Mouse (Mus musculus): Measurements from ENCODE around the gene Rab40c. TPM values are rescaled to one million over a fixed set of nuclear protein-coding genes. Genes with fewer than 3 reads are reported as not detected.

Gene Rab40c
- 19.1 TPM for total RNA-seq (2023)

GRCm38 (mm10) chr17:25919144-25919785 lies at the start of gene Rab40c:
TSS of gene Rab40c (minus strand) at chr17:25919727.

GRCm38 (mm10) chr17:25951803-25952623 lies 32.5 kb upstream of the Rab40c start, which contains the start of gene A930017K11Rik:
TSS of gene A930017K11Rik (minus strand) at chr17:25952565.

GRCm38 (mm10) chr17:25944366-25945163 lies 25.0 kb upstream of the Rab40c start, which contains the start of the genes Pigq and Nhlrc4:
TSS of gene Pigq (minus strand) at chr17:25944936.
TSS of gene Nhlrc4 (minus strand) at chr17:25944961.

GRCm38 (mm10) chr17:25880196-25880910 lies 39.2 kb downstream of the Rab40c start, which contains the start of gene Wfikkn1:
TSS of gene Wfikkn1 (minus strand) at chr17:25880858.

GRCm38 (mm10) chr17:25874721-25875170 lies 44.8 kb downstream of the Rab40c start, which contains the start of gene Mettl26:
TSS of gene Mettl26 (plus strand) at chr17:25875074.

GRCm38 (mm10) chr17:25868601-25869191 lies 50.8 kb downstream of the Rab40c start, which contains the start of gene Mcrip2:
TSS of gene Mcrip2 (minus strand) at chr17:25868764.

GRCm38 (mm10) chr17:25860832-25861703 lies 58.5 kb downstream of the Rab40c start, which contains the start of gene Wdr90:
TSS of gene Wdr90 (minus strand) at chr17:25861501.

GRCm38 (mm10) chr17:25844396-25844901 lies 75.1 kb downstream of the Rab40c start, which contains the start of gene Rhot2:
TSS of gene Rhot2 (minus strand) at chr17:25844851.

GRCm38 (mm10) chr17:25841117-25841880 lies 78.2 kb downstream of the Rab40c start, which contains the start of gene Gm20683:
TSS of gene Gm20683 (minus strand) at chr17:25841763.

GRCm38 (mm10) chr17:25837076-25837410 lies 82.5 kb downstream of the Rab40c start, which contains the start of gene Rhbdl1:
TSS of gene Rhbdl1 (minus strand) at chr17:25837295.

GRCm38 (mm10) chr17:25833291-25833663 lies 86.2 kb downstream of the Rab40c start, which contains the start of gene Stub1:
TSS of gene Stub1 (minus strand) at chr17:25833404.

Other genes with a start within 250 kb of the Rab40c start
- gene Gng13, start 202.6 kb downstream of the Rab40c start, total RNA-seq (2023), result not detected
- 6.9 TPM for gene Chtf18, start 192.3 kb downstream of the Rab40c start, total RNA-seq (2023)
- 4.1 TPM for gene Rpusd1, start 192.1 kb downstream of the Rab40c start, total RNA-seq (2023)
- not detected for gene Mslnl, start 183.7 kb downstream of the Rab40c start, total RNA-seq (2023)
- not detected for gene Msln, start 165.3 kb downstream of the Rab40c start, total RNA-seq (2023)
- gene Narfl, start 146.0 kb downstream of the Rab40c start, total RNA-seq (2023), result 20.5 TPM
- gene Haghl, start 134.1 kb downstream of the Rab40c start, total RNA-seq (2023), result 19.6 TPM
- gene Ccdc78, start 133.1 kb downstream of the Rab40c start, total RNA-seq (2023), result not detected
- 53.8 TPM for gene Fam173a, start 126.8 kb downstream of the Rab40c start, total RNA-seq (2023)
- not detected for gene AC134908.4, start 124.1 kb downstream of the Rab40c start, total RNA-seq (2023)
- gene Metrn, start 122.6 kb downstream of the Rab40c start, total RNA-seq (2023), result 19.9 TPM
- gene Fbxl16, start 110.6 kb downstream of the Rab40c start, total RNA-seq (2023), result not detected
- gene Wdr24, start 96.1 kb downstream of the Rab40c start, total RNA-seq (2023), result 16.9 TPM
- gene Jmjd8, start 90.9 kb downstream of the Rab40c start, total RNA-seq (2023), result 26.5 TPM
- 49.0 TPM for gene Stub1, start 86.3 kb downstream of the Rab40c start, total RNA-seq (2023)
- 5.6 TPM for gene Rhbdl1, start 82.4 kb downstream of the Rab40c start, total RNA-seq (2023)
- gene Gm20683, start 78.0 kb downstream of the Rab40c start, total RNA-seq (2023), result 13.2 TPM
- 66.5 TPM for gene Rhot2, start 74.9 kb downstream of the Rab40c start, total RNA-seq (2023)
- gene Wdr90, start 58.2 kb downstream of the Rab40c start, total RNA-seq (2023), result 27.2 TPM
- gene Mcrip2, start 51.0 kb downstream of the Rab40c start, total RNA-seq (2023), result 6.3 TPM
- gene Mettl26, start 44.7 kb downstream of the Rab40c start, total RNA-seq (2023), result 20.1 TPM
- 7.4 TPM for gene Wfikkn1, start 38.9 kb downstream of the Rab40c start, total RNA-seq (2023)
- 51.5 TPM for gene Pigq, start 25.2 kb upstream of the Rab40c start, total RNA-seq (2023)
- gene Nhlrc4, start 25.2 kb upstream of the Rab40c start, total RNA-seq (2023), result not detected
- 0.21 TPM for gene A930017K11Rik, start 32.8 kb upstream of the Rab40c start, total RNA-seq (2023)
- gene Capn15, start 66.1 kb upstream of the Rab40c start, total RNA-seq (2023), result 33.7 TPM
- 18.5 TPM for gene Rab11fip3, start 149.8 kb upstream of the Rab40c start, total RNA-seq (2023)
- gene Decr2, start 170.6 kb upstream of the Rab40c start, total RNA-seq (2023), result 5.0 TPM
- gene Nme4, start 175.9 kb upstream of the Rab40c start, total RNA-seq (2023), result 3.9 TPM
- gene Tmem8, start 193.6 kb upstream of the Rab40c start, total RNA-seq (2023), result 24.2 TPM
- 33.3 TPM for gene Mrpl28, start 203.8 kb upstream of the Rab40c start, total RNA-seq (2023)
- gene Axin1, start 219.0 kb upstream of the Rab40c start, total RNA-seq (2023), result 110 TPM